Mouse (Mus musculus): ENCODE data around the gene Ankrd23. TPM values are rescaled to one million over a fixed set of nuclear protein-coding genes. Genes with fewer than 3 reads are reported as not detected.

Gene Ankrd23
- total and polyA plus RNA-seq, 3 experiments = 2.9 to 3.7 TPM; not detected in 1

DNA sequence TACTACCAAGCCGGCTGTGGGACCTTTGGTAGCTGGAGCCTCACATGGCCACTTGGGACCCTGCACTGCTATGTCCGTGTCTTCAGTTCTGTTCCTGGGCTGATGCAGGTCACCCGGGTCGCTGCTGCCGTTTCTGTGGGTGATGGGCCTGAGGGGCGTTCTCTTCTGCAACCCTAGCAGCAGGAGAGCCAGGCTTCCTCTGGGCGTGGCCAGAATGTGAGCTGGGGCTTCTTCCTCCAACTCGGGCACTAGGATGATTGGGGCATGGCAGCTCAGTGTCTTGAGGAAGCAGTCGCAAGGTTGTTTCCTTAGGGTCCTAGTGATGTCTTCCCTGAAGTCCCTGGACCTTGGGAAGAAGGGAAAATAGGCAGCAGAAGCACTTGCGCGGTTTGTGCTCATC lies 17.1 kb downstream of the Ankrd23 start:
- Histone ChIP-seq H3K27ac (ENCODE audit: control insufficient read depth, low read depth, low read length) (no peak overlapping the region), H3K9me3 (replicated peaks; ENCODE audit: insufficient read depth, low read length) (no peaks in the 10 kb centered on the region), H3K4me1 (ENCODE audit: control insufficient read depth in 1 of 2, insufficient read depth in 2 of 2, low read length in 2 of 2) (no peaks in the 10 kb centered on the region), H3K36me3 (ENCODE audit: control insufficient read depth in 1 of 2, insufficient read depth in 2 of 2, low read length in 2 of 2) (no peaks in the 10 kb centered on the region), H3K27me3 (ENCODE audit: control insufficient read depth in 1 of 2, insufficient read depth in 2 of 2, low read length in 2 of 2) (no peaks in the 10 kb centered on the region), H3K4me3 (ENCODE audit: control insufficient read depth in 1 of 2, insufficient read depth in 1 of 2, low read depth in 2 of 2, low read length in 2 of 2) (no peak overlapping the region), H3K79me2 (ENCODE audit: control insufficient read depth, insufficient read depth, low read length, poor library complexity) (no peaks in the 10 kb centered on the region), H3K9ac (ENCODE audit: control insufficient read depth, low read depth, low read length, poor library complexity, severe bottlenecking) (no peak overlapping the region)
- no peak for DNase-seq (ENCODE audit: low read depth, low spot score)
- TF ChIP-seq ZNF384 (IDR thresholded peaks at IDR 0.05; ENCODE audit: low read depth, low read length) = no peak
- no peak for TF ChIP-seq HCFC1 (IDR thresholded peaks at IDR 0.05; ENCODE audit: low read depth, low read length)
- no peak for TF ChIP-seq RAD21 (IDR thresholded peaks at IDR 0.05; ENCODE audit: low read depth, low read length)
- no peak for TF ChIP-seq NRF1 (IDR thresholded peaks at IDR 0.05; ENCODE audit: insufficient read depth, low read depth, low read length, poor library complexity, severe bottlenecking)
- TF ChIP-seq MAX (IDR thresholded peaks at IDR 0.05; ENCODE audit: low read length) = no peak
- no peak for TF ChIP-seq ZKSCAN1 (IDR thresholded peaks at IDR 0.05; ENCODE audit: low read depth, low read length)
- no peak for TF ChIP-seq ETS1 (IDR thresholded peaks at IDR 0.05; ENCODE audit: low read depth, low read length)
- TF ChIP-seq TAL1 (IDR thresholded peaks at IDR 0.05; ENCODE audit: low read length) = no peak
- no peak for TF ChIP-seq TBP (IDR thresholded peaks at IDR 0.05; ENCODE audit: low read depth, low read length)
- no peak for TF ChIP-seq GATA1 (IDR thresholded peaks at IDR 0.05; ENCODE audit: low read depth, low read length)
- no peak for TF ChIP-seq JUND (IDR thresholded peaks at IDR 0.05; ENCODE audit: low read depth, low read length)
- no peak for TF ChIP-seq MYC (IDR thresholded peaks at IDR 0.05; ENCODE audit: low read depth, low read length)
- TF ChIP-seq ZMIZ1 (IDR thresholded peaks at IDR 0.05; ENCODE audit: low read depth, low read length) = no peak

DNA sequence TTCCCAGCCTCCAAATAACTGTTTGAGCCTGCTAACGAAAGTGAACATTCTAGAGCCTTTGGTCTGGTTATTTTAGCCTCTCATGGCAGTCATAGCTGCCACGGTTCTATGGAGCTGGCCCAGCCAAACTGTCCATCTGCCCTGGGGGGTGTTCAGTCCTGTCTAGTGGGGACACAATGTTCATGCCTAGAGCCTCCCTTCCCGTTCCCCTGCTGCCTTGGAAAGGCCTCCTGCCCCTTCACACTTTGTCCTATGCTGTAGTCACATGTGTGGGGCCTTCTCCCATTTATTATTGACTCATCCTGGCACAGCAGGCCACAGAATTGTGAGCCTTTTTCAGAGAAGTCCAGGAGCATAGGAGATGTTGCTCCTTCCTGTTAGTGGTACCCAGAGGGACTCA lies 18.4 kb downstream of the Ankrd23 start:
- H3K4me1 ChIP-seq (ENCODE audit: control insufficient read depth in 1 of 2, insufficient read depth in 2 of 2, low read length in 2 of 2) = peaks cover 2% of the 10 kb centered on the region in 2 experiments
- H3K9ac ChIP-seq (ENCODE audit: control insufficient read depth, low read depth, low read length, poor library complexity, severe bottlenecking) = no peak overlapping the region
- no peak overlapping the region for H3K4me3 ChIP-seq (ENCODE audit: control insufficient read depth in 1 of 2, insufficient read depth in 1 of 2, low read depth in 2 of 2, low read length in 2 of 2)
- H3K27ac ChIP-seq (ENCODE audit: control insufficient read depth, low read depth, low read length) = no peak overlapping the region
- DNase-seq (ENCODE audit: low read depth, low spot score) = no peak
- H3K79me2 ChIP-seq (ENCODE audit: control insufficient read depth, insufficient read depth, low read length, poor library complexity) = no peaks in the 10 kb centered on the region
- peaks cover 0 to 2% of the 10 kb centered on the region in 2 experiments; a peak in 2 of 4 replicates for H3K36me3 ChIP-seq (ENCODE audit: control insufficient read depth in 1 of 2, insufficient read depth in 2 of 2, low read length in 2 of 2)
- TF ChIP-seq GABPA (IDR thresholded peaks at IDR 0.05; ENCODE audit: low read depth, low read length) (no peak), POLR2AphosphoS5 (IDR thresholded peaks at IDR 0.05; ENCODE audit: borderline replicate concordance, low read depth, low read length) (no peak), MYC (IDR thresholded peaks at IDR 0.05; ENCODE audit: low read depth, low read length) (no peak), SMC3 (IDR thresholded peaks at IDR 0.05; ENCODE audit: low read depth, low read length) (no peak), ELF1 (IDR thresholded peaks at IDR 0.05; ENCODE audit: low read depth, low read length) (no peak), MXI1 (IDR thresholded peaks at IDR 0.05; ENCODE audit: low read depth, low read length) (no peak), UBTF (IDR thresholded peaks at IDR 0.05; ENCODE audit: borderline replicate concordance, insufficient read depth, low read depth, low read length) (no peak), E2F4 (IDR thresholded peaks at IDR 0.05; ENCODE audit: borderline replicate concordance, low read depth, low read length) (no peak), ZMIZ1 (IDR thresholded peaks at IDR 0.05; ENCODE audit: low read depth, low read length) (no peak), CHD2 (IDR thresholded peaks at IDR 0.05; ENCODE audit: low read length) (no peak), ZC3H11A (IDR thresholded peaks at IDR 0.05; ENCODE audit: low read depth, low read length) (no peak)
- no peaks in the 10 kb centered on the region for H3K27me3 ChIP-seq (ENCODE audit: control insufficient read depth in 1 of 2, insufficient read depth in 2 of 2, low read length in 2 of 2)
- no peaks in the 10 kb centered on the region for H3K9me3 ChIP-seq (replicated peaks; ENCODE audit: insufficient read depth, low read length)

All from MEL (cell line).